Mouse (Mus musculus) embryonic fibroblast, embryonic 13.5 days (primary cell): Measurements from ENCODE around the gene Clstn3.

Experiments
- CTCF ChIP-seq: IDR thresholded peaks from 2 replicates; pipeline ENCODE4 v1.5.1; 2011; ENCODE audit warnings: mild to moderate bottlenecking, control low read depth, low read length, moderate library complexity, borderline replicate concordance; ENCODE audit not compliant: insufficient read depth
- POLR2A ChIP-seq: IDR thresholded peaks from 2 replicates; pipeline ENCODE4 v1.6.1; 2011; ENCODE audit warnings: low read depth, mild to moderate bottlenecking, control low read depth, low read length, moderate library complexity

- no peak for TF ChIP-seq CTCF
- no peak for TF ChIP-seq POLR2A
Observed at GRCm38 (mm10) chr6:124464305-124465271, at the start of gene Clstn3.
